ENCODE assay signal across 8 mouse cellular contexts in genomic region chr10:95565156-95565854, GRCm38 (mm10). TPM values are rescaled to one million over a fixed set of nuclear protein-coding genes. Genes with fewer than 3 reads are reported as not detected.
DNase-seq lines count a peak whose midpoint lies in the region; TF ChIP-seq lines count a peak whose summit lies in the region.

No protein-coding gene starts in this region.

- no peak for TF ChIP-seq POLR2A in myocyte (IDR thresholded peaks at IDR 0.05; ENCODE audit: insufficient read length, low read depth)

- peaks cover 32% of the 10 kb centered on the region for H3K79me2 ChIP-seq in myocyte (ENCODE audit: control insufficient read depth, insufficient read depth)

- H3K4me2 ChIP-seq in myocyte (ENCODE audit: low read depth), result no peak overlapping the region

- H3ac ChIP-seq in myocyte (ENCODE audit: control insufficient read depth, insufficient read length), result no peak overlapping the region

- intact Hi-C loops in gastrocnemius, postnatal 36 days (cut with DNase I), result no loop called here

- in situ Hi-C loops in ES-E14 (cut with MboI; ENCODE audit: low sequenced_read_pairs in 2 of 2, unreplicated experiment in 2 of 2), result loop anchor here in 1 of 2 experiments (25.0 kb wide), 1 partner anchor 322 kb away; no protein-coding TSS in a partner anchor

- H3K27ac ChIP-seq in ES-E14 (ENCODE audit: insufficient read depth, low read depth, low read length, poor library complexity, severe bottlenecking), result peak overlapping the region; percentile 48; the same call in 1 of the 2 replicates

- no peaks in the 10 kb centered on the region for H3K27me3 ChIP-seq in myocyte (ENCODE audit: control insufficient read depth, insufficient read depth, insufficient read length)

- peak overlapping the region in 1 of 2 experiments; percentile 1; a peak in 2 of 4 replicates for H3K4me3 ChIP-seq in ES-E14 (ENCODE audit: insufficient read depth in 1 of 2, low read depth in 1 of 2, low read length in 2 of 2, poor library complexity in 1 of 2, severe bottlenecking in 1 of 2)
- H3K4me3 ChIP-seq in myocyte, result peak overlapping the region; percentile 83

- peak; percentile 42 for DNase-seq in kidney, adult 9 months
- no peak for DNase-seq in kidney, adult 11 months
- peak; percentile 70 for DNase-seq in ES-E14 (ENCODE audit: low read depth, low spot score)
- peak; percentile 37 for DNase-seq in forelimb bud, embryonic 11.5 days (ENCODE audit: low read depth, low spot score)
- no peak for DNase-seq in adrenal gland, postnatal 4 days (ENCODE audit: low spot score in 2 of 2)
- no peak for DNase-seq in right cerebral cortex, postnatal 10 days (ENCODE audit: low spot score in 2 of 2)
- no peak for DNase-seq in gastrocnemius, postnatal 36 days

- peaks cover 12 to 18% of the 10 kb centered on the region in 2 experiments for H3K4me1 ChIP-seq in ES-E14 (ENCODE audit: control insufficient read depth in 2 of 2, insufficient read depth in 2 of 2, low read length in 2 of 2, poor library complexity in 1 of 2)

- H3K9ac ChIP-seq in ES-E14 (ENCODE audit: insufficient read depth, low read depth, low read length, poor library complexity, severe bottlenecking), result no peak overlapping the region; the same call in 1 of the 2 replicates

- no peaks in the 10 kb centered on the region for H3K9me3 ChIP-seq in ES-E14 (ENCODE audit: control insufficient read depth, insufficient read depth, low read depth, low read length)

- H3K36me3 ChIP-seq in ES-E14 (ENCODE audit: control insufficient read depth, insufficient read depth, low read length, poor library complexity, severe bottlenecking), result peaks cover 1% of the 10 kb centered on the region
- no peaks in the 10 kb centered on the region for H3K36me3 ChIP-seq in myocyte (ENCODE audit: control insufficient read depth, insufficient read depth)

TF ChIP-seq in ES-E14, 5 proteins besides CTCF, POLR2A, EP300 and RAD21:
- TF ChIP-seq HCFC1 (IDR thresholded peaks at IDR 0.05; ENCODE audit: borderline replicate concordance, insufficient read depth, low read length) (no peak), CHD2 (IDR thresholded peaks at IDR 0.05; ENCODE audit: low read depth, low read length) (0 out of 2 replicates have a peak, but pooled peaks have one; percentile 39), ZNF384 (IDR thresholded peaks at IDR 0.05; ENCODE audit: low read depth, low read length) (0 out of 2 replicates have a peak, but pooled peaks have one; percentile 17), MAFK (IDR thresholded peaks at IDR 0.05; ENCODE audit: insufficient read depth, low read depth, low read length) (no peak), ZC3H11A (IDR thresholded peaks at IDR 0.05; ENCODE audit: borderline replicate concordance, low read depth, low read length) (no peak)

TF ChIP-seq in myocyte, 11 proteins besides CTCF, POLR2A, EP300 and RAD21:
- TF ChIP-seq MAX (IDR thresholded peaks at IDR 0.05; ENCODE audit: low read depth), result no peak
- no peak for TF ChIP-seq POLR2AphosphoS2 (IDR thresholded peaks at IDR 0.05; ENCODE audit: insufficient read length, low read depth)
- no peak for TF ChIP-seq MYOG (IDR thresholded peaks at IDR 0.05; ENCODE audit: control insufficient read depth in 1 of 3, insufficient read depth in 1 of 3, insufficient read length in 2 of 3, low read depth in 2 of 3)
- TF ChIP-seq USF1 (IDR thresholded peaks at IDR 0.05; ENCODE audit: low read depth), result no peak
- no peak for TF ChIP-seq MYOD1 (IDR thresholded peaks at IDR 0.05; ENCODE audit: control insufficient read depth in 1 of 3, insufficient read length in 2 of 3, low read depth in 2 of 3)
- TF ChIP-seq SRF (IDR thresholded peaks at IDR 0.05; ENCODE audit: control insufficient read depth, insufficient read length, low read depth), result no peak
- no peak for TF ChIP-seq REST (IDR thresholded peaks at IDR 0.05; ENCODE audit: insufficient read depth, insufficient read length)
TF ChIP-seq in myocyte: peak in this region for 0.

RNA-seq across cellular contexts. Expression of gene Nudt4, which starts 1.4 kb away (rescaled TPM):
- 61.5 and 92.4 TPM in 2 replicates for total RNA-seq in ES-E14 (2012; rRNA removed)
- 36.8 TPM for polyA plus RNA-seq in myocyte (2012; fragmentation: generic; extraction: Trizol)
- total RNA-seq in adrenal gland, postnatal 4 days (2021), result 100 to 1,000 TPM; 126 to 147 TPM
- total RNA-seq in gastrocnemius, postnatal 36 days (2021), result 100 to 1,000 TPM; 190 to 259 TPM

RNA-seq across cellular contexts. Expression of gene Ube2n, which starts 50.4 kb away (rescaled TPM):
- total RNA-seq in ES-E14 (2012; rRNA removed), result 88.6 and 102 TPM in 2 replicates
- polyA plus RNA-seq in myocyte (2012; fragmentation: generic; extraction: Trizol), result 157 TPM
- 100 to 1,000 TPM; 135 to 136 TPM for total RNA-seq in adrenal gland, postnatal 4 days (2021)
- total RNA-seq in gastrocnemius, postnatal 36 days (2021), result 10 to 100 TPM; 60.4 to 65.8 TPM

Comparison
In these comparisons a context has a peak if more than half of its experiments do, and no peak if none do; other contexts are left out.
1. DNase-seq: peak in kidney, adult 9 months (single experiment), ES-E14 (single experiment) and forelimb bud, embryonic 11.5 days (single experiment); none in kidney, adult 11 months (single experiment), adrenal gland, postnatal 4 days (0 of 2), right cerebral cortex, postnatal 10 days (0 of 2) and gastrocnemius, postnatal 36 days (0 of 2).